Comparison of ENCODE assay signal across 8 mouse cellular contexts in genomic region chr10:80940320-80940987, GRCm38 (mm10). TPM values are rescaled to one million over a fixed set of nuclear protein-coding genes. Genes with fewer than 3 reads are reported as not detected.
DNase-seq lines count a peak whose midpoint lies in the region; ATAC-seq and TF ChIP-seq lines count a peak whose summit lies in the region.

No protein-coding gene starts in this region.

- no peak for TF ChIP-seq CTCF in layer of hippocampus, adult 2 months (conservative IDR thresholded peaks at IDR 0.05)
- TF ChIP-seq CTCF in embryonic fibroblast, embryonic 13.5 days (IDR thresholded peaks at IDR 0.05; ENCODE audit: borderline replicate concordance, insufficient read depth, low read length) = no peak
- no peak for TF ChIP-seq CTCF in heart, postnatal 0 days (IDR thresholded peaks at IDR 0.05; ENCODE audit: low read depth)

- WGBS in heart, postnatal 0 days = 12% methylated on average over 8 of the region's 8 CpGs
- WGBS in midbrain, embryonic 10.5 days = 60% methylated on average over 8 of the region's 8 CpGs

- H3K9ac ChIP-seq in heart, postnatal 0 days (replicated peaks; ENCODE audit: low read depth, low read length) = no peak overlapping the region

- H3K4me2 ChIP-seq in heart, postnatal 0 days (ENCODE audit: low read depth, low read length) = peak overlapping the region; percentile 60

- DNase-seq in layer of hippocampus, adult 2 months (ENCODE audit: low spot score in 2 of 2) = no peak
- DNase-seq in layer of hippocampus, postnatal 14 days (ENCODE audit: low spot score in 2 of 2) = no peak
- peak; percentile 93 for DNase-seq in heart, postnatal 0 days (ENCODE audit: low spot score)
- peak; percentile 79 to 95 for DNase-seq in kidney, postnatal 25 days
- DNase-seq in midbrain, embryonic 10.5 days (ENCODE audit: low spot score) = no peak
- no peak for DNase-seq in right cerebral cortex, adult 2 months (ENCODE audit: low spot score in 2 of 2)
- DNase-seq in frontal cortex, adult 2 months (ENCODE audit: extremely low spot score in 1 of 2, low spot score in 1 of 2) = no peak

- no peaks in the 10 kb centered on the region for H3K27me3 ChIP-seq in heart, postnatal 0 days (ENCODE audit: control insufficient read depth, insufficient read depth, low read length)
- peaks cover 66% of the 10 kb centered on the region for H3K27me3 ChIP-seq in midbrain, embryonic 10.5 days (ENCODE audit: low read depth, poor library complexity, severe bottlenecking)

- no peaks in the 10 kb centered on the region for H3K36me3 ChIP-seq in heart, postnatal 0 days (replicated peaks; ENCODE audit: control insufficient read depth, insufficient read depth, low read length)
- no peaks in the 10 kb centered on the region for H3K36me3 ChIP-seq in midbrain, embryonic 10.5 days

- H3K27ac ChIP-seq in layer of hippocampus, adult 2 months = peak overlapping the region; percentile 46; the same call in 1 of the 2 replicates
- H3K27ac ChIP-seq in embryonic fibroblast, embryonic 13.5 days (ENCODE audit: insufficient read depth, low read length) = peak overlapping the region; percentile 70
- H3K27ac ChIP-seq in heart, postnatal 0 days (ENCODE audit: low read depth) = peak overlapping the region; percentile 95
- no peak overlapping the region; the same call in 1 of the 2 replicates for H3K27ac ChIP-seq in midbrain, embryonic 10.5 days (replicated peaks)

- H3K9me3 ChIP-seq in heart, postnatal 0 days (replicated peaks; ENCODE audit: control insufficient read depth, low read length) = no peaks in the 10 kb centered on the region
- no peaks in the 10 kb centered on the region for H3K9me3 ChIP-seq in midbrain, embryonic 10.5 days (replicated peaks)

- TF ChIP-seq POLR2A in embryonic fibroblast, embryonic 13.5 days (IDR thresholded peaks at IDR 0.05; ENCODE audit: low read depth, low read length) = 0 out of 2 replicates have a peak, but pooled peaks have one; percentile 11

- ATAC-seq in heart, postnatal 0 days (ENCODE audit: insufficient read depth, low read depth) = peak; percentile 85

- peaks cover 34% of the 10 kb centered on the region for H3K4me1 ChIP-seq in embryonic fibroblast, embryonic 13.5 days (ENCODE audit: control insufficient read depth, insufficient read depth, low read length)
- peaks cover 77% of the 10 kb centered on the region for H3K4me1 ChIP-seq in heart, postnatal 0 days (ENCODE audit: control insufficient read depth, insufficient read depth)
- peaks cover 58% of the 10 kb centered on the region for H3K4me1 ChIP-seq in midbrain, embryonic 10.5 days

- peak overlapping the region; percentile 55; the same call in 1 of the 2 replicates for H3K4me3 ChIP-seq in layer of hippocampus, adult 2 months
- H3K4me3 ChIP-seq in embryonic fibroblast, embryonic 13.5 days (ENCODE audit: insufficient read depth, low read length) = no peak overlapping the region
- peak overlapping the region; percentile 14; the same call in 1 of the 2 replicates for H3K4me3 ChIP-seq in heart, postnatal 0 days (ENCODE audit: low read depth, low read length)
- peak overlapping the region; percentile 53 for H3K4me3 ChIP-seq in midbrain, embryonic 10.5 days

- peak; percentile 70; the same call in 1 of the 2 replicates for TF ChIP-seq EP300 in heart, postnatal 0 days (IDR thresholded peaks at IDR 0.05; ENCODE audit: low read depth)

RNA-seq across cellular contexts. Expression of gene Gadd45b, which starts 10.6 kb away (rescaled TPM):
- 10 to 100 TPM; 17.0 to 17.5 TPM for total RNA-seq in layer of hippocampus, adult 2 months (2021)
- total RNA-seq in layer of hippocampus, postnatal 14 days (2021) = 10 to 100 TPM; 14.0 to 17.6 TPM
- polyA plus RNA-seq in embryonic fibroblast, embryonic 13.5 days (2011; ENCODE audit: insufficient read length, low read depth, missing spikeins) = 38.3 and 45.7 TPM in 2 replicates
- 18.9 and 26.8 TPM in 2 replicates for total RNA-seq in heart, postnatal 0 days (2014; rRNA removed; ENCODE audit: low replicate concordance)
- polyA plus RNA-seq in heart, postnatal 0 days (2015; fragmentation: Nextera tagmentation; extraction: Ambion mirVana) = 22.3 and 28.0 TPM in 2 replicates
- 6.1 and 9.2 TPM in 2 replicates for polyA plus RNA-seq in midbrain, embryonic 10.5 days (2016; fragmentation: Nextera tagmentation; extraction: Ambion mirVana)
- 20.7 and 26.0 TPM in 2 replicates for polyA plus RNA-seq in frontal cortex, adult 2 months (2012; rRNA removed)

RNA-seq across cellular contexts. Expression of gene Lmnb2, which starts 22.4 kb away (rescaled TPM):
- total RNA-seq in layer of hippocampus, adult 2 months (2021) = 10 to 100 TPM; 20.8 to 21.9 TPM
- 10 to 100 TPM; 18.2 to 21.5 TPM for total RNA-seq in layer of hippocampus, postnatal 14 days (2021)
- 14.1 and 14.7 TPM in 2 replicates for polyA plus RNA-seq in embryonic fibroblast, embryonic 13.5 days (2011; ENCODE audit: insufficient read length, low read depth, missing spikeins)
- total RNA-seq in heart, postnatal 0 days (2014; rRNA removed; ENCODE audit: low replicate concordance) = 13.9 and 18.9 TPM in 2 replicates
- 9.1 and 9.7 TPM in 2 replicates for polyA plus RNA-seq in heart, postnatal 0 days (2015; fragmentation: Nextera tagmentation; extraction: Ambion mirVana)
- polyA plus RNA-seq in midbrain, embryonic 10.5 days (2016; fragmentation: Nextera tagmentation; extraction: Ambion mirVana) = 77.9 and 84.7 TPM in 2 replicates
- 24.3 and 25.9 TPM in 2 replicates for polyA plus RNA-seq in frontal cortex, adult 2 months (2012; rRNA removed)

RNA-seq across cellular contexts. Expression of gene Timm13, which starts 39.7 kb away (rescaled TPM):
- 100 to 1,000 TPM; 134 to 145 TPM for total RNA-seq in layer of hippocampus, adult 2 months (2021)
- 100 to 1,000 TPM; 161 to 172 TPM for total RNA-seq in layer of hippocampus, postnatal 14 days (2021)
- polyA plus RNA-seq in embryonic fibroblast, embryonic 13.5 days (2011; ENCODE audit: insufficient read length, low read depth, missing spikeins) = 75.8 and 89.2 TPM in 2 replicates
- total RNA-seq in heart, postnatal 0 days (2014; rRNA removed; ENCODE audit: low replicate concordance) = 163 and 256 TPM in 2 replicates
- polyA plus RNA-seq in heart, postnatal 0 days (2015; fragmentation: Nextera tagmentation; extraction: Ambion mirVana) = 355 and 386 TPM in 2 replicates
- polyA plus RNA-seq in midbrain, embryonic 10.5 days (2016; fragmentation: Nextera tagmentation; extraction: Ambion mirVana) = 335 and 382 TPM in 2 replicates
- polyA plus RNA-seq in frontal cortex, adult 2 months (2012; rRNA removed) = 192 and 231 TPM in 2 replicates

Comparison
In these comparisons a context has a peak if more than half of its experiments do, and no peak if none do; other contexts are left out.
1. DNase-seq: peak in heart, postnatal 0 days (single experiment) and kidney, postnatal 25 days (2 of 2); none in layer of hippocampus, adult 2 months (0 of 2), layer of hippocampus, postnatal 14 days (0 of 2), midbrain, embryonic 10.5 days (single experiment), right cerebral cortex, adult 2 months (0 of 2) and frontal cortex, adult 2 months (0 of 2).